Mouse (Mus musculus) MEL (cell line): ENCODE results near the gene H2-DMa. TPM values are rescaled to one million over a fixed set of nuclear protein-coding genes. Genes with fewer than 3 reads are reported as not detected.
A peak's percentile ranks its signal among the peaks of the same experiment; 100 is the strongest.

ENCODE experiments used
- DNase-seq: peaks from one replicate; pipeline ENCODE4 v3.0.0; 2011; ENCODE audit warnings: low read depth, low spot score
- H3K27ac ChIP-seq: 2 replicates; pipeline ENCODE4 v1.5.1; 2012; ENCODE audit warnings: low read depth, mild to moderate bottlenecking, control low read depth, low read length, moderate library complexity; ENCODE audit not compliant: control insufficient read depth
- H3K27me3 ChIP-seq, 2 experiments: fragments of 150-350 bp in 1 of 2; sonication (generic) in 1 of 2; 2 replicates each; pipeline ENCODE4 v1.6.1; 2012; ENCODE audit warnings: low read length in 2 of 2, mild to moderate bottlenecking in 2 of 2, improper control_type of control experiment in 1 of 2, moderate library complexity in 1 of 2; ENCODE audit not compliant: insufficient read depth in 2 of 2, control insufficient read depth in 1 of 2
- H3K36me3 ChIP-seq, 2 experiments: 2 replicates each; pipeline ENCODE4 v1.6.1; 2012 to 2014; ENCODE audit warnings: low read length in 2 of 2, improper control_type of control experiment in 1 of 2, inconsistent platforms in 1 of 2, mild to moderate bottlenecking in 1 of 2; ENCODE audit not compliant: insufficient read depth in 2 of 2, control insufficient read depth in 1 of 2
- H3K4me1 ChIP-seq, 2 experiments: fragments of 150-350 bp in 1 of 2; sonication (generic) in 1 of 2; 2 replicates each; pipeline ENCODE4 v1.6.1; 2012; ENCODE audit warnings: low read length in 2 of 2, improper control_type of control experiment in 1 of 2, mild to moderate bottlenecking in 1 of 2; ENCODE audit not compliant: insufficient read depth in 2 of 2, control insufficient read depth in 1 of 2
- H3K4me3 ChIP-seq, 2 experiments: fragments of 150-350 bp in 1 of 2; sonication (generic) in 1 of 2; 2 replicates each; pipeline ENCODE4 v1.5.1; 2012; ENCODE audit warnings: low read depth in 2 of 2, low read length in 2 of 2, mild to moderate bottlenecking in 2 of 2, moderate library complexity in 2 of 2, control low read depth in 1 of 2, improper control_type of control experiment in 1 of 2; ENCODE audit not compliant: control insufficient read depth in 1 of 2, insufficient read depth in 1 of 2
- H3K79me2 ChIP-seq: 2 replicates; pipeline ENCODE4 v1.6.1; 2012; ENCODE audit warnings: mild to moderate bottlenecking, low read length, moderate library complexity; ENCODE audit not compliant: control insufficient read depth, poor library complexity, insufficient read depth
- H3K9ac ChIP-seq: 2 replicates; pipeline ENCODE4 v1.6.1; 2012; ENCODE audit warnings: low read depth, mild to moderate bottlenecking, control low read depth, low read length, moderate library complexity; ENCODE audit not compliant: control insufficient read depth, poor library complexity, severe bottlenecking
- H3K9me3 ChIP-seq: fragments of 150-350 bp; sonication (generic); replicated peaks from 2 replicates; pipeline ENCODE4 v1.6.1; 2012; ENCODE audit warnings: mild to moderate bottlenecking, low read length, improper control_type of control experiment, moderate library complexity; ENCODE audit not compliant: insufficient read depth
- BHLHE40 ChIP-seq: IDR thresholded peaks from 2 replicates; pipeline ENCODE4 v1.6.1; 2012; ENCODE audit warnings: low read depth, mild to moderate bottlenecking, inconsistent platforms, low read length, improper control_type of control experiment, borderline replicate concordance
- CHD2 ChIP-seq: IDR thresholded peaks from 2 replicates; pipeline ENCODE4 v1.6.1; 2011; ENCODE audit warnings: low read length, improper control_type of control experiment
- CTCF ChIP-seq, 3 experiments: IDR thresholded peaks in 2 of 3; conservative IDR thresholded peaks in 1 of 3; 2 replicates each; pipeline ENCODE4 v1.5.1; 2011 to 2012; ENCODE audit warnings: low read length in 3 of 3, low read depth in 2 of 3, mild to moderate bottlenecking in 2 of 3, improper control_type of control experiment in 1 of 3, inconsistent platforms in 1 of 3, mixed read lengths in 1 of 3, moderate library complexity in 1 of 3; ENCODE audit not compliant: control insufficient read depth in 1 of 3, insufficient read depth in 1 of 3, poor library complexity in 1 of 3, severe bottlenecking in 1 of 3
- E2F4 ChIP-seq: IDR thresholded peaks from 2 replicates; pipeline ENCODE4 v1.6.1; 2011; ENCODE audit warnings: low read depth, low read length, improper control_type of control experiment, borderline replicate concordance
- EP300 ChIP-seq, 2 experiments: IDR thresholded peaks; 2 replicates each; pipeline ENCODE4 v1.6.1; 2011; ENCODE audit warnings: improper control_type of control experiment in 2 of 2, low read length in 2 of 2, low read depth in 1 of 2, mild to moderate bottlenecking in 1 of 2
- GABPA ChIP-seq: IDR thresholded peaks from 2 replicates; pipeline ENCODE4 v1.6.1; 2012; ENCODE audit warnings: low read depth, mild to moderate bottlenecking, inconsistent platforms, low read length, improper control_type of control experiment, moderate library complexity
- GATA1 ChIP-seq: IDR thresholded peaks from 2 replicates; pipeline ENCODE4 v1.6.1; 2011; ENCODE audit warnings: low read depth, low read length, improper control_type of control experiment
- HCFC1 ChIP-seq: IDR thresholded peaks from 2 replicates; pipeline ENCODE4 v1.6.1; 2012; ENCODE audit warnings: low read depth, mild to moderate bottlenecking, inconsistent platforms, low read length, improper control_type of control experiment, moderate library complexity
- JUND ChIP-seq: IDR thresholded peaks from 2 replicates; pipeline ENCODE4 v1.6.1; 2011; ENCODE audit warnings: low read depth, mild to moderate bottlenecking, improper control_type of control experiment, low read length
- KAT2A ChIP-seq: conservative IDR thresholded peaks from 2 replicates; pipeline ENCODE4 v1.6.1; 2012; ENCODE audit warnings: low read depth, low read length, improper control_type of control experiment, inconsistent platforms
- MAFK ChIP-seq: IDR thresholded peaks from 2 replicates; pipeline ENCODE4 v1.6.1; 2011; ENCODE audit warnings: low read depth, mild to moderate bottlenecking, low read length, improper control_type of control experiment, borderline replicate concordance
- MEF2A ChIP-seq: IDR thresholded peaks from 2 replicates; pipeline ENCODE4 v1.6.1; 2014; ENCODE audit warnings: low read depth, mild to moderate bottlenecking, inconsistent platforms, low read length, improper control_type of control experiment; ENCODE audit not compliant: poor library complexity, insufficient replicate concordance, severe bottlenecking; ENCODE audit errors: extremely low read depth
- MXI1 ChIP-seq: IDR thresholded peaks from 2 replicates; pipeline ENCODE4 v1.6.1; 2011; ENCODE audit warnings: mild to moderate bottlenecking, low read depth, low read length, improper control_type of control experiment
- MYC ChIP-seq: IDR thresholded peaks from 2 replicates; pipeline ENCODE4 v1.6.1; 2011; ENCODE audit warnings: low read depth, mild to moderate bottlenecking, low read length, improper control_type of control experiment, moderate library complexity
- NELFE ChIP-seq: IDR thresholded peaks from 2 replicates; pipeline ENCODE4 v1.6.1; 2011; ENCODE audit warnings: low read depth, low read length, improper control_type of control experiment
- POLR2AphosphoS5 ChIP-seq: IDR thresholded peaks from 2 replicates; pipeline ENCODE4 v1.6.1; 2012; ENCODE audit warnings: low read depth, borderline replicate concordance, mild to moderate bottlenecking, inconsistent platforms, low read length, moderate library complexity, mixed read lengths
- RCOR1 ChIP-seq: IDR thresholded peaks from 2 replicates; pipeline ENCODE4 v1.6.1; 2012; ENCODE audit warnings: low read depth, mild to moderate bottlenecking, inconsistent platforms, low read length, improper control_type of control experiment
- SIN3A ChIP-seq: IDR thresholded peaks from 2 replicates; pipeline ENCODE4 v1.6.1; 2012; ENCODE audit warnings: low read length, improper control_type of control experiment, inconsistent platforms
- SMC3 ChIP-seq: IDR thresholded peaks from 2 replicates; pipeline ENCODE4 v1.6.1; 2011; ENCODE audit warnings: low read depth, low read length, improper control_type of control experiment
- TBP ChIP-seq: IDR thresholded peaks from 2 replicates; pipeline ENCODE4 v1.8.0; 2011; ENCODE audit warnings: low read depth, low read length, improper control_type of control experiment
- TCF12 ChIP-seq: IDR thresholded peaks from 2 replicates; pipeline ENCODE4 v1.6.1; 2014; ENCODE audit warnings: low read depth, mild to moderate bottlenecking, inconsistent platforms, low read length, improper control_type of control experiment, moderate library complexity
- UBTF ChIP-seq: IDR thresholded peaks from 2 replicates; pipeline ENCODE4 v1.6.1; 2012; ENCODE audit warnings: low read depth, mild to moderate bottlenecking, inconsistent platforms, low read length, improper control_type of control experiment, moderate library complexity, borderline replicate concordance; ENCODE audit not compliant: insufficient read depth
- USF1 ChIP-seq: IDR thresholded peaks from 2 replicates; pipeline ENCODE4 v1.6.1; 2014; ENCODE audit warnings: low read depth, mild to moderate bottlenecking, inconsistent platforms, low read length, improper control_type of control experiment, moderate library complexity
- USF2 ChIP-seq, 2 experiments: IDR thresholded peaks; 2 replicates each; pipeline ENCODE4 v1.6.1; 2011 to 2012; ENCODE audit warnings: improper control_type of control experiment in 2 of 2, low read length in 2 of 2, borderline replicate concordance in 1 of 2, inconsistent platforms in 1 of 2, low read depth in 1 of 2, mild to moderate bottlenecking in 1 of 2; ENCODE audit not compliant: insufficient read depth in 1 of 2
- ZC3H11A ChIP-seq: IDR thresholded peaks from 2 replicates; pipeline ENCODE4 v1.6.1; 2012; ENCODE audit warnings: low read depth, mild to moderate bottlenecking, inconsistent platforms, low read length, improper control_type of control experiment
- ZKSCAN1 ChIP-seq: IDR thresholded peaks from 2 replicates; pipeline ENCODE4 v1.6.1; 2012; ENCODE audit warnings: low read depth, mild to moderate bottlenecking, inconsistent platforms, low read length, improper control_type of control experiment, moderate library complexity
- ZMIZ1 ChIP-seq: IDR thresholded peaks from 2 replicates; pipeline ENCODE4 v1.6.1; 2012; ENCODE audit warnings: low read depth, mild to moderate bottlenecking, inconsistent platforms, low read length, improper control_type of control experiment, moderate library complexity
- ZNF384 ChIP-seq: IDR thresholded peaks from 2 replicates; pipeline ENCODE4 v1.6.1; 2012; ENCODE audit warnings: low read depth, mild to moderate bottlenecking, inconsistent platforms, low read length, improper control_type of control experiment
- polyA plus RNA-seq, 2 experiments: library from polyadenylated mRNA; stranded (reverse) in 1 of 2; unstranded in 1 of 2; fragments of >175 nt in 1 of 2; fragments of >200 nt in 1 of 2; gene quantifications; 2 replicates each; pipeline versions ENCODE4 v1.2.1 to v1.2.4; 2012; ENCODE audit warnings: low replicate concordance in 2 of 2, low read depth in 1 of 2; ENCODE audit not compliant: insufficient read length in 2 of 2, insufficient read depth in 1 of 2, missing spikeins in 1 of 2
- total RNA-seq: library from RNA; depleted of rRNA; stranded (reverse); fragments of 300-350 nt; gene quantifications from 2 replicates; pipeline ENCODE4 v1.2.3, GENCODE M21; 2012

The H2-DMa gene
- total and polyA plus RNA-seq, 3 experiments, result 38.3 to 38.7 TPM; not detected in 1

- TF ChIP-seq POLR2AphosphoS5 (no peak), RCOR1 (no peak), NELFE (peak; percentile 55), ZC3H11A (no peak), GABPA (no peak), SIN3A (peak; percentile 61), E2F4 (no peak), UBTF (no peak), TBP (0 out of 2 replicates have a peak, but pooled peaks have one; percentile 45), ZNF384 (no peak), CHD2 (no peak), MAFK (no peak), MEF2A (no peak), BHLHE40 (no peak), TCF12 (peak; percentile 30; the same call in 1 of the 2 replicates), JUND (no peak), MXI1 (peak; percentile 57), SMC3 (no peak), EP300 (IDR thresholded peaks at IDR 0.05; ENCODE audit: low read depth in 1 of 2, low read length in 2 of 2) (peak; percentile 63 to 78), ZKSCAN1 (no peak), MYC (peak; percentile 59; the same call in 1 of the 2 replicates), GATA1 (peak; percentile 51; the same call in 1 of the 2 replicates), CTCF (IDR thresholded peaks at IDR 0.05 in 2 of 3, conservative IDR thresholded peaks at IDR 0.05 in 1 of 3; ENCODE audit: control insufficient read depth in 1 of 3, insufficient read depth in 1 of 3, low read depth in 2 of 3, low read length in 3 of 3, poor library complexity in 1 of 3, severe bottlenecking in 1 of 3) (no peak), USF2 (IDR thresholded peaks at IDR 0.05; ENCODE audit: borderline replicate concordance in 1 of 2, insufficient read depth in 1 of 2, low read depth in 1 of 2, low read length in 2 of 2) (no peak)
- TF ChIP-seq, all 39 proteins: peak for 17
Observed at GRCm38 (mm10) chr17:34140240-34140639, 20.9 kb downstream of the H2-DMa start (continued).

GRCm38 (mm10) chr17:34141448-34141847 is 22.1 kb downstream of the H2-DMa start:
- H3K9me3 ChIP-seq, result no peaks in the 10 kb centered on the region
- H3K27ac ChIP-seq, result no peak overlapping the region; the same call in 1 of the 2 replicates
- no peak overlapping the region for H3K4me3 ChIP-seq
- peaks cover 19 to 36% of the 10 kb centered on the region in 2 experiments for H3K4me1 ChIP-seq
- H3K79me2 ChIP-seq, result no peaks in the 10 kb centered on the region
- H3K36me3 ChIP-seq, result peaks cover 0 to 20% of the 10 kb centered on the region in 2 experiments; a peak in 2 of 4 replicates
- DNase-seq, result peak; percentile 47
- no peak for TF ChIP-seq E2F4
- no peak for TF ChIP-seq ZMIZ1
- TF ChIP-seq POLR2AphosphoS5, result no peak
- TF ChIP-seq UBTF, result no peak
- no peak for TF ChIP-seq USF1
- TF ChIP-seq ZKSCAN1, result no peak
- TF ChIP-seq USF2 (IDR thresholded peaks at IDR 0.05; ENCODE audit: borderline replicate concordance in 1 of 2, insufficient read depth in 1 of 2, low read depth in 1 of 2, low read length in 2 of 2), result no peak
- no peak for TF ChIP-seq GABPA
- TF ChIP-seq HCFC1, result no peak
- TF ChIP-seq MXI1, result no peak
- TF ChIP-seq KAT2A, result no peak
- TF ChIP-seq, all 39 proteins: peak for 0
- Histone ChIP-seq H3K9ac (no peak overlapping the region), H3K27me3 (no peaks in the 10 kb centered on the region)
